Mouse (Mus musculus) lung, adult 2 months (tissue): Measurements from ENCODE around the gene Lamp1.

Source experiments
- CTCF ChIP-seq: fragments of 200-500 bp; IDR thresholded peaks from 2 replicates; pipeline ENCODE4 v1.5.1; 2011; ENCODE audit warnings: mild to moderate bottlenecking, low read length, control low read depth; ENCODE audit not compliant: insufficient read depth
- POLR2A ChIP-seq: fragments of 200-500 bp; IDR thresholded peaks from 2 replicates; pipeline ENCODE4 v1.6.1; 2011; ENCODE audit warnings: low read depth, mild to moderate bottlenecking, control low read depth, low read length, borderline replicate concordance; ENCODE audit errors: extremely low read depth

GRCm38 (mm10) chr8:13175650-13176049, 16.7 kb downstream of the Lamp1 start:
- no peak for TF ChIP-seq POLR2A
- no peak for TF ChIP-seq CTCF
